Mouse (Mus musculus): ENCODE measurements around the gene Bmp8b.

DNA sequence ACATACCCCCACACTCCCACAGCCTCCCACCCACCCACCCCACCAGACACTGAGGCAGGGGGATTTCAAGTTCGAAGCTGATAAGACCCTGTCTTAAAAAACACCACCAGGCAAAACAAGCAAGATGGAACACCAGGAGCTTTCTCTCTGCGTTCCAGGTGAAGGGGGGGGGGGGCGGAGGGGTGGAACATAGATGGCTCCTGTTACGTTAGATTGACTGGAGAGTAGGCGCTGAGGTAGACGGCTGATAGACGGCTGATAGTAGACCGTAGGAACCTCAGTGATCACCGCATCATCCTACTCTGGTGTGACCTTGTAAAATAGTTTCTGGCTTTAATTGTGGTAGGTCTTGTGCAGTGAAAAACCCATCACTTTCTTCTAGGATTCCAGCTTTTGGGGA lies 11.1 kb upstream of the Bmp8b start:
- TF ChIP-seq CTCF (IDR thresholded peaks at IDR 0.05; ENCODE audit: borderline replicate concordance, insufficient read depth, low read depth, low read length) (no peak), POLR2A (IDR thresholded peaks at IDR 0.05; ENCODE audit: borderline replicate concordance, insufficient read depth, low read length) (no peak)

Data from cerebellum, adult 2 months (tissue).